ENCODE assay signal across 14 mouse cellular contexts in the genomic region with DNA sequence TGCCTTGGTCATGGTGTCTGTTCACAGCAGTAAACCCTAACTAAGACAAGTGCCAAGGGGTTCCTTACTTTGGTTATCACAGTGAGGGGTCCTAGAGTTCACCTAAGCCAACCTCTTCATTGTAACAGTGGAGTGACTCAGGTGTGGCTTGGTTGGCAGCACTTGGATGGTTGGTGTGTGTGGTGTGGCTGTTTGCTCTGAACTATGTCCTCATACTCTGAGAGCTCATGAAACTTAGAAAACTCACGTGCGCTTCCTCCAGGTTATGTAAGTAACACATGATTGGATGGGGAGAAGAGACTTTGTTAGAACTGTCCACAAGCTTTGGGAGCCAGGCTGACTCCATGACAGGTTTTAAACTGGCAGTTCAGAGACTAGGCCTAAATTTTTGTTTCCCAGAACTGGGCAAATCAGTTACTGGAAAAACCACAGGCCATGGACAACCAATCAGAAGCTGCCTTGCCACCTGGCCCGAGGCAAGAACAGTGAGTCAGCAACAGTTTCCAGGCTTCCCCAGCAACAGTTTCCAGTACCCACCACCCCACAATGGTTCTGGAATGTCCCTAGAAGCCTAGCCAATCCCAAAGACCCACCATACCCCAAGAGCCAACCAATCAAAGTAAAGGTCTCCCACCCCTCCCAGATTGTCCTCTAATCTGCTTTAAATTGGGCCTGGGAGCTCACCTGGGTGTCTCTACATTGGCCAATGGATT. TPM values are rescaled to one million over a fixed set of nuclear protein-coding genes. Genes with fewer than 3 reads are reported as not detected.
DNase-seq lines count a peak whose midpoint lies in the region; ATAC-seq and TF ChIP-seq lines count a peak whose summit lies in the region.
"Had no signal": no experiment of that assay in that cellular context is flagged by ENCODE, and none has a peak within 500 bp of the region (broad histone marks: within the 10 kb centered on the region; RNA-seq: fewer than 3 reads in every experiment).

No protein-coding gene starts in this region.

- 81% methylated on average over 3 of the region's 3 CpGs for WGBS in forebrain, embryonic 14.5 days
- 93% methylated on average over 3 of the region's 3 CpGs for WGBS in intestine, embryonic 16.5 days

- TF ChIP-seq EP300 in ES-Bruce4 (IDR thresholded peaks at IDR 0.05; ENCODE audit: insufficient read depth, low read depth, low read length): peak; percentile 83

- H3K27ac ChIP-seq in ES-Bruce4 (ENCODE audit: insufficient read depth, low read length): no peak overlapping the region
- peak overlapping the region; percentile 78 for H3K27ac ChIP-seq in forebrain, embryonic 14.5 days (ENCODE audit: low read depth, low read length)
- H3K27ac ChIP-seq in intestine, embryonic 16.5 days (ENCODE audit: low read length): no peak overlapping the region
- H3K27ac ChIP-seq: heart, embryonic 13.5 days; liver, embryonic 14.5 days had no signal

- ATAC-seq in forebrain, embryonic 14.5 days: no peak
- no peak for ATAC-seq in intestine, embryonic 16.5 days

- H3K27me3 ChIP-seq in ES-Bruce4 (ENCODE audit: control insufficient read depth, insufficient read depth, low read length, poor library complexity, severe bottlenecking): no peaks in the 10 kb centered on the region
- H3K27me3 ChIP-seq in forebrain, embryonic 14.5 days (replicated peaks; ENCODE audit: control insufficient read depth, insufficient read depth, low read length): no peaks in the 10 kb centered on the region
- no peaks in the 10 kb centered on the region for H3K27me3 ChIP-seq in intestine, embryonic 16.5 days (replicated peaks; ENCODE audit: control insufficient read depth, insufficient read depth, low read length)
- H3K27me3 ChIP-seq: heart, embryonic 13.5 days had no signal

- no peak overlapping the region for H3K9ac ChIP-seq in ES-Bruce4 (ENCODE audit: low read depth, poor library complexity, severe bottlenecking)
- no peak overlapping the region for H3K9ac ChIP-seq in forebrain, embryonic 14.5 days (ENCODE audit: low read length)
- no peak overlapping the region for H3K9ac ChIP-seq in intestine, embryonic 16.5 days (ENCODE audit: low read depth, low read length)
- H3K9ac ChIP-seq: heart, embryonic 13.5 days; hindbrain, embryonic 14.5 days; liver, embryonic 14.5 days had no signal

- no peak for TF ChIP-seq POLR2A in ES-Bruce4 (IDR thresholded peaks at IDR 0.05; ENCODE audit: insufficient read depth, low read length)

- DNase-seq in kidney, adult 8-10 months: peak; percentile 48 to 75
- DNase-seq in kidney, postnatal 14 days: no peak
- DNase-seq in 3T3-L1 (ENCODE audit: low read depth, low spot score): peak; percentile 55
- peak; percentile 37 for DNase-seq in forebrain, embryonic 14.5 days (ENCODE audit: low spot score)
- no peak for DNase-seq in embryo, embryonic 10.5 days (ENCODE audit: low spot score)
- DNase-seq in urinary bladder, postnatal 14 days (ENCODE audit: low spot score): no peak
- DNase-seq: gastrocnemius, postnatal 36 days; lung, postnatal 14 days had no signal

- no peak overlapping the region for H3K4me2 ChIP-seq in forebrain, embryonic 14.5 days (ENCODE audit: low read length)
- no peak overlapping the region for H3K4me2 ChIP-seq in intestine, embryonic 16.5 days (ENCODE audit: low read depth, low read length)
- H3K4me2 ChIP-seq: heart, embryonic 13.5 days; hindbrain, embryonic 14.5 days had no signal

- peaks cover 5% of the 10 kb centered on the region for H3K4me1 ChIP-seq in ES-Bruce4 (ENCODE audit: control insufficient read depth, insufficient read depth, low read length)
- H3K4me1 ChIP-seq in forebrain, embryonic 14.5 days (ENCODE audit: control insufficient read depth, insufficient read depth, low read length): peaks cover 48% of the 10 kb centered on the region
- H3K4me1 ChIP-seq in intestine, embryonic 16.5 days (ENCODE audit: control insufficient read depth, insufficient read depth, low read length): peaks cover 13% of the 10 kb centered on the region

- H3K36me3 ChIP-seq in ES-Bruce4 (ENCODE audit: control insufficient read depth, insufficient read depth, low read length, poor library complexity, severe bottlenecking): no peaks in the 10 kb centered on the region
- peaks cover 9% of the 10 kb centered on the region; the same call in 1 of the 2 replicates for H3K36me3 ChIP-seq in forebrain, embryonic 14.5 days (ENCODE audit: control insufficient read depth, insufficient read depth, low read length)
- H3K36me3 ChIP-seq in intestine, embryonic 16.5 days (ENCODE audit: control insufficient read depth, insufficient read depth, low read length): no peaks in the 10 kb centered on the region
- H3K36me3 ChIP-seq: G1E had no signal

- no peak overlapping the region for H3K4me3 ChIP-seq in ES-Bruce4 (ENCODE audit: low read depth, low read length)
- H3K4me3 ChIP-seq in forebrain, embryonic 14.5 days (ENCODE audit: low read depth, low read length): no peak overlapping the region
- no peak overlapping the region for H3K4me3 ChIP-seq in intestine, embryonic 16.5 days (ENCODE audit: low read length)
- H3K4me3 ChIP-seq: heart, embryonic 13.5 days had no signal

- no peaks in the 10 kb centered on the region for H3K9me3 ChIP-seq in ES-Bruce4 (replicated peaks; ENCODE audit: control insufficient read depth, insufficient read depth, low read length, poor library complexity, severe bottlenecking)
- no peaks in the 10 kb centered on the region for H3K9me3 ChIP-seq in forebrain, embryonic 14.5 days (replicated peaks; ENCODE audit: control insufficient read depth, low read length)
- no peaks in the 10 kb centered on the region for H3K9me3 ChIP-seq in intestine, embryonic 16.5 days (ENCODE audit: control insufficient read depth, low read length)
- H3K9me3 ChIP-seq: heart, embryonic 13.5 days had no signal

- TF ChIP-seq CTCF in ES-Bruce4 (IDR thresholded peaks at IDR 0.05; ENCODE audit: low read depth, low read length): no peak

RNA-seq across cellular contexts. Expression of gene Bfsp2, which starts 23.5 kb away (rescaled TPM):
- polyA plus RNA-seq in ES-Bruce4 (2011; ENCODE audit: insufficient read depth, insufficient read length, low read depth, missing spikeins): not detected in 2 replicates
- polyA plus RNA-seq in forebrain, embryonic 14.5 days (2014; fragmentation: Nextera tagmentation; extraction: Ambion mirVana): 1.5 and 1.7 TPM in 2 replicates
- polyA plus RNA-seq in intestine, embryonic 16.5 days (2015; fragmentation: Nextera tagmentation; extraction: Ambion mirVana): not detected in 2 replicates
- polyA plus RNA-seq: G1E had no signal

Comparison
In these comparisons a context has a peak if more than half of its experiments do, and no peak if none do; other contexts are left out.
1. DNase-seq: peak in kidney, adult 8-10 months (2 of 2), 3T3-L1 (single experiment) and forebrain, embryonic 14.5 days (single experiment); none in kidney, postnatal 14 days (single experiment), embryo, embryonic 10.5 days (single experiment) and urinary bladder, postnatal 14 days (single experiment).